Mouse (Mus musculus) hindbrain, embryonic 16.5 days (tissue): ENCODE measurements at regions not wholly inside any gene's neighbourhood (a gene's known extent, or its start where the extent isn't known, plus 50 kb on each side); places are given as distances from the start of the nearest gene placed in this dataset.

ENCODE experiments used
- ATAC-seq: fragments of 200-750 bp; cut with Nextera tagmentation; 2 replicates; pipeline ENCODE4 v1.8.0; 2017; ENCODE audit warnings: moderate TSS enrichment, moderate library complexity
- H3K27ac ChIP-seq: fragments of 300-500 bp; sonication (generic); 2 replicates; pipeline ENCODE4 v1.5.1; 2014; ENCODE audit warnings: low read depth, mild to moderate bottlenecking, control low read depth, low read length, moderate library complexity
- H3K27me3 ChIP-seq: fragments of 300-500 bp; sonication (generic); replicated peaks from 2 replicates; pipeline ENCODE4 v1.6.1; 2014; ENCODE audit warnings: low read length; ENCODE audit not compliant: control insufficient read depth, insufficient read depth
- H3K36me3 ChIP-seq: fragments of 300-500 bp; sonication (generic); 2 replicates; pipeline ENCODE4 v1.6.1; 2014; ENCODE audit warnings: mild to moderate bottlenecking, low read length, moderate library complexity, mixed read lengths; ENCODE audit not compliant: control insufficient read depth, insufficient read depth
- H3K4me1 ChIP-seq: fragments of 300-500 bp; sonication (generic); 2 replicates; pipeline ENCODE4 v1.6.1; 2014; ENCODE audit warnings: low read depth, low read length; ENCODE audit not compliant: control insufficient read depth, insufficient read depth
- H3K4me2 ChIP-seq: fragments of 300-500 bp; sonication (generic); 2 replicates; pipeline ENCODE4 v1.6.1; 2014; ENCODE audit warnings: mild to moderate bottlenecking, low read length, control low read depth, moderate library complexity
- H3K4me3 ChIP-seq: fragments of 300-500 bp; sonication (generic); 2 replicates; pipeline ENCODE4 v1.5.1; 2014; ENCODE audit warnings: mild to moderate bottlenecking, low read length, control low read depth, moderate library complexity
- H3K9ac ChIP-seq: fragments of 300-500 bp; sonication (generic); 2 replicates; pipeline ENCODE4 v1.6.1; 2014; ENCODE audit warnings: low read depth, mild to moderate bottlenecking, control low read depth, low read length, moderate library complexity
- H3K9me3 ChIP-seq: fragments of 300-500 bp; sonication (generic); 2 replicates; pipeline ENCODE4 v1.6.1; 2014; ENCODE audit warnings: mild to moderate bottlenecking, low read length, moderate library complexity; ENCODE audit not compliant: control insufficient read depth
- WGBS: fragments of 180-500 bp; shearing (Covaris S2); extraction: QIAGEN DNeasy Blood & Tissue Kit; methylation state at CpG from one replicate; pipeline ENCODE4 v1.1.7; 2014; 5-methylcytosine and 5-hydroxymethylcytosine counted together

DNA sequence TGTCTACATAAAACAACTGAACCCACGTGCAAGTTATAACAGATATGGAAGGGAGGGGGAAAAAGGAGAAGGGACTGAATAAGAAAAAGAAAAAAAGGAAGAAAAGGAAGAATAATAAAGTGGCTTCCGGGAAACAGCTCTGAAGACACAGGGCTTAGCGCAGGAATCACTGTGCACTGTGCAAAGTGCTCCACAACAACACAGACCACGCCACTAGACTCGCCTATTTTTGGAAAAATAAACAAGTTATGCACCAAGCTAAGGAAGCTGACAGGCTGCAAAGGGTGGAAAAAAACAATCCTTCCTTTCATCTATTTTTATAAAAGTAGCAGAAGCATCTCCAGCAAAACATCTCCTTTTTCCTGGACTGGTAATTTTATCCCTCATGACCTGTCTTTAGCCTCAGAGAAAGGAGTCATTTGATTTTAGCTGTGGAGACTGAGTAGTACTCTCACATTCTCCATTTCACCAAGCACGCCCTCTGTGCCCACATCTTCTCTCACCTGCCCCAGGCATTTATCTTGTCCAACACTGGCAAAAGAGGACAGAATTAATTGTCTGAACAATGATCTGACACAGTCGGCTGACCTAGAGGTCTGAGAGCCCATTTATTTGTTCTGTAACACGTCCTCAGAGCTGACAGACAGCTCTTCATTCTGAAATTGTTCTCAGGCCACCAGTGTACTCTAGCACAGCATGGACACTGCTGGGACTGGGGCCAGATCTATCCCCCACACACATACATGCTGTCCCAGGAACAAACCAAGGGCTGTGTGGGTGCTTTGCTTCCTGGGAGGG, 60.4 kb upstream of the Hddc2 start:
- H3K27me3 ChIP-seq: no peaks in the 10 kb centered on the region
- peak; percentile 74 for ATAC-seq
- H3K4me2 ChIP-seq: no peak overlapping the region
- WGBS: 54% methylated on average over 8 of the region's 8 CpGs
- no peak overlapping the region for H3K4me3 ChIP-seq
- no peaks in the 10 kb centered on the region for H3K9me3 ChIP-seq
- no peaks in the 10 kb centered on the region for H3K36me3 ChIP-seq
- no peak overlapping the region for H3K27ac ChIP-seq
- no peaks in the 10 kb centered on the region for H3K4me1 ChIP-seq
- H3K9ac ChIP-seq: no peak overlapping the region

DNA sequence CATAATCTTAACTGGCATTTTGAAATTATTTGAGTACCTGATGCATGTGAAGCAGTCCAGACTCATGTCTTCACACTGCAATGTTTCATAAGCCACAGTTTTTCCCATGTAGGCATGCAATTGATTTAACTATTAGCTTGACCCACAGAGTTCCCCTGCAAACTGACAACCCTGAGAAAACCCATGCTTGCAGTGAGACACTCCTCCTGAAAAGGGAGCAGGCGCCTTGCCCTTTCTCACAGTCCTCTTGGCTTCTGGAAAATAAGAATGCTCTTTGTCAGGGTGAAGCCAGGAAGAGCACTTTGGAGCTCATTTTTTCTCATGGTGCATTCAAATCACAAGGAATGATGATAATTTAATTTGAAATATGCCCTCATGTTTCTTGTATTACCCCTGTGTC, 56.2 kb upstream of the Hddc2 start:
- Histone ChIP-seq H3K9ac (no peak overlapping the region; the same call in 1 of the 2 replicates), H3K4me2 (no peak overlapping the region), H3K4me3 (no peak overlapping the region), H3K4me1 (no peaks in the 10 kb centered on the region), H3K9me3 (no peaks in the 10 kb centered on the region), H3K27me3 (no peaks in the 10 kb centered on the region), H3K36me3 (no peaks in the 10 kb centered on the region), H3K27ac (no peak overlapping the region)
- no peak for ATAC-seq
- WGBS: 73% methylated on average over 1 of the region's 1 CpGs

DNA sequence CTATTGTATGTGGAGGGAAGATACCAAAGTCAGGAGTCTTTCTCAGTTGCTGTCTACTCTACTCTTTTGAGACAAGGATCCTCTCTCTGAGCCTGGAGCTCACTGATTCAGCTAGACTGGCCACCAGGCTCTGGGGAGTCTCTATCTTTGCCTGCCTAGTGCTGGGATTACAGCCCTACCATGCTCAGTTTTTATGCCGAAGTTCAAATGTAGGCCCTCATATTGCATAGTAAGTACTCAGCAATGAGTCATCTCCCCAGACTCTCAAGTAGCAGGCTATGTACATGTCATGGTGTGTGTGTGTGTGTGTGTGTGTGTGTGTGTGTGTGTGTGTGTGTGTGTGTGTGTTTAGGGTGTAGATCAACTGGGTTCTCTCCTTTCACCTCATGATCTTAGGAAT, 55.6 kb upstream of the Hddc2 start:
- WGBS: 88% methylated on average over 1 of the region's 1 CpGs
- Histone ChIP-seq H3K36me3 (no peaks in the 10 kb centered on the region), H3K9ac (no peak overlapping the region), H3K27ac (no peak overlapping the region), H3K4me2 (no peak overlapping the region), H3K4me3 (no peak overlapping the region), H3K4me1 (no peaks in the 10 kb centered on the region), H3K9me3 (no peaks in the 10 kb centered on the region), H3K27me3 (no peaks in the 10 kb centered on the region)
- no peak for ATAC-seq

DNA sequence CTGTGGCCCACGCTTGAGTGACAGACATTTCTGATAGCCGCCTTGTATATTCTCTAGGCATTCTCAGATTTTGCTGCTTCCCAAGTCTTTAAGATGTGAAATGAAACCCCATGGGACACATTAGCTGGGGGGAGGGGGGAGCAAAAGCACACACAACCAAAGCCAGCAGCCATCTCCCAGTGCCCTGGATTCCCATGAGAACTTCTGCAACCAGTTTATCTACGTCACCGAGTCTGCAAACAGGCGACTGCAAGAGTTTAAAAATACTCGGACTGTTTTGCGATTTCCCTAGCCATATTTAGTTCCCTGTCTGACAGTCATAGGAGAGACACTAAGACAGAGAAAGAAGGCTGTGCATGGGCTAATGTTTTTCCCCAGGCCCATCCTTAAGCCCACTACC, 52.3 kb upstream of the Hddc2 start:
- Histone ChIP-seq H3K36me3 (no peaks in the 10 kb centered on the region), H3K4me3 (no peak overlapping the region), H3K27me3 (no peaks in the 10 kb centered on the region), H3K9ac (no peak overlapping the region), H3K27ac (no peak overlapping the region), H3K9me3 (no peaks in the 10 kb centered on the region), H3K4me1 (no peaks in the 10 kb centered on the region), H3K4me2 (no peak overlapping the region)
- no peak for ATAC-seq
- 84% methylated on average over 7 of the region's 7 CpGs for WGBS
